Mouse (Mus musculus) liver, postnatal 0 days (tissue): ENCODE results near the gene Pafah1b2. TPM values are rescaled to one million over a fixed set of nuclear protein-coding genes. Genes with fewer than 3 reads are reported as not detected.

Experiments
- ATAC-seq: fragments of 200-750 bp; cut with Nextera tagmentation; 2 replicates; pipeline ENCODE4 v1.8.0; 2017; ENCODE audit warnings: mild to moderate bottlenecking, moderate library complexity
- DNase-seq: peaks from one replicate; pipeline ENCODE4 v3.0.0-alpha.2; 2016
- H3K27ac ChIP-seq: fragments of 300-500 bp; sonication (generic); 2 replicates; pipeline ENCODE4 v1.5.1; 2014; ENCODE audit warnings: antibody characterized with exemption, moderate library complexity, mild to moderate bottlenecking, low read depth
- H3K27me3 ChIP-seq: fragments of 300-500 bp; sonication (generic); 2 replicates; pipeline ENCODE4 v1.6.1; 2014; ENCODE audit warnings: low read length, control low read depth, mixed read lengths; ENCODE audit not compliant: insufficient read depth
- H3K36me3 ChIP-seq: fragments of 300-500 bp; sonication (generic); replicated peaks from 2 replicates; pipeline ENCODE4 v1.6.1; 2014; ENCODE audit warnings: mild to moderate bottlenecking, control low read depth, low read length, moderate library complexity, mixed read lengths; ENCODE audit not compliant: insufficient read depth
- H3K4me1 ChIP-seq: fragments of 300-500 bp; sonication (generic); 2 replicates; pipeline ENCODE4 v1.6.1; 2014; ENCODE audit warnings: antibody characterized with exemption, mild to moderate bottlenecking, control low read depth; ENCODE audit not compliant: insufficient read depth
- H3K4me2 ChIP-seq: fragments of 300-500 bp; sonication (generic); 2 replicates; pipeline ENCODE4 v1.6.1; 2014; ENCODE audit warnings: low read depth, mild to moderate bottlenecking, low read length, moderate library complexity, mixed read lengths
- H3K4me3 ChIP-seq: fragments of 300-500 bp; sonication (generic); 2 replicates; pipeline ENCODE4 v1.5.1; 2014; ENCODE audit warnings: low read depth, low read length
- H3K9ac ChIP-seq: fragments of 300-500 bp; sonication (generic); replicated peaks from 2 replicates; pipeline ENCODE4 v1.6.1; 2014; ENCODE audit warnings: mild to moderate bottlenecking, moderate library complexity
- H3K9me3 ChIP-seq: fragments of 300-500 bp; sonication (generic); 2 replicates; pipeline ENCODE4 v1.6.1; 2016; ENCODE audit warnings: mild to moderate bottlenecking, control low read depth, low read length, mixed read lengths
- CTCF ChIP-seq: sonication (generic); IDR thresholded peaks from 2 replicates; pipeline ENCODE4 v1.5.1; 2016; ENCODE audit warnings: antibody characterized with exemption, low read depth
- EP300 ChIP-seq: IDR thresholded peaks from 2 replicates; pipeline ENCODE4 v1.6.1; 2016; ENCODE audit warnings: antibody characterized with exemption, low read depth, mild to moderate bottlenecking
- WGBS: fragments of 180-500 bp; shearing (Covaris S2); extraction: QIAGEN DNeasy Blood & Tissue Kit; methylation state at CpG from one replicate; pipeline ENCODE4 v1.1.7; 2014; ENCODE audit not compliant: insufficient replicate concordance; 5-methylcytosine and 5-hydroxymethylcytosine counted together
- polyA plus RNA-seq: library from polyadenylated mRNA; unstranded; fragments of >200 nt; fragmentation: Nextera tagmentation; extraction: Ambion mirVana; gene quantifications from 2 replicates; pipeline ENCODE4 v1.2.1, GENCODE M21; 2015

The Pafah1b2 gene
- polyA plus RNA-seq, 1 experiment from 2014 or later: 42.6 TPM

DNA sequence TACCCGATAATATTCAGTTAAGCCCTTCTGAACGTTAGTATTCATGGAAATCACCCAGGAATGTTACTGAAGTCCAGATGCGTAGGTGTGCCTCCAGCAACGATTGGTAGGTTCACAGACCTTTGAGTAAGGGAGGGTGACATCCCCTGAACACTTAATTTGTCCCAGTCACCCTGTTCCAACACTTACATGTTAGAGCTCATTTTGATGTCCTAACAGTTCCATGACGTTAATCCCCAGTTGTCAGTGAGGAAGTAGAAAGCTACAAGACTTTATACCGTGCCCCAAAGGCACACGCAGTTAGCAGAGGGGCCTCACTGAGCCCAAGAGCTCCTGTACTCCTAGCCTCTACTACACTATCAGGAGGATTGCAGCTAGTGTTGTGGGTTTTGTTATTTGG is 37.0 kb upstream of the Pafah1b2 start:
- no peaks in the 10 kb centered on the region for H3K36me3 ChIP-seq
- no peak for ATAC-seq
- peaks cover 15% of the 10 kb centered on the region; the same call in 1 of the 2 replicates for H3K4me1 ChIP-seq
- H3K4me3 ChIP-seq: no peak overlapping the region
- 51% methylated on average over 7 of the region's 7 CpGs for WGBS
- no peak overlapping the region for H3K9ac ChIP-seq
- H3K27me3 ChIP-seq: no peaks in the 10 kb centered on the region
- no peak for DNase-seq
- H3K4me2 ChIP-seq: no peak overlapping the region
- no peaks in the 10 kb centered on the region for H3K9me3 ChIP-seq
- no peak overlapping the region for H3K27ac ChIP-seq
- TF ChIP-seq EP300 (no peak), CTCF (no peak)

- Histone ChIP-seq H3K4me2 (no peak overlapping the region), H3K4me1 (peaks cover 10% of the 10 kb centered on the region; the same call in 1 of the 2 replicates), H3K4me3 (no peak overlapping the region), H3K9me3 (no peaks in the 10 kb centered on the region), H3K36me3 (no peaks in the 10 kb centered on the region), H3K27me3 (no peaks in the 10 kb centered on the region), H3K27ac (no peak overlapping the region), H3K9ac (no peak overlapping the region)
- 82% methylated on average over 11 of the region's 11 CpGs for WGBS
- no peak for DNase-seq
- no peak for TF ChIP-seq CTCF
- TF ChIP-seq EP300: no peak
- no peak for ATAC-seq
These were observed 34.4 kb upstream of the Pafah1b2 start for GRCm38 (mm10) chr9:46046724-46047517.

- DNase-seq (no peak), ATAC-seq (no peak)
- Histone ChIP-seq H3K4me1 (0 out of 2 replicates have a peak, but pooled peaks cover 4% of the 10 kb centered on the region), H3K27me3 (no peaks in the 10 kb centered on the region), H3K27ac (no peak overlapping the region), H3K36me3 (no peaks in the 10 kb centered on the region), H3K4me2 (no peak overlapping the region), H3K9me3 (no peaks in the 10 kb centered on the region), H3K9ac (no peak overlapping the region), H3K4me3 (no peak overlapping the region)
- TF ChIP-seq CTCF: no peak
- WGBS: 89% methylated on average over 8 of the region's 8 CpGs
These were observed 31.1 kb upstream of the Pafah1b2 start for GRCm38 (mm10) chr9:46043626-46044025.

DNA sequence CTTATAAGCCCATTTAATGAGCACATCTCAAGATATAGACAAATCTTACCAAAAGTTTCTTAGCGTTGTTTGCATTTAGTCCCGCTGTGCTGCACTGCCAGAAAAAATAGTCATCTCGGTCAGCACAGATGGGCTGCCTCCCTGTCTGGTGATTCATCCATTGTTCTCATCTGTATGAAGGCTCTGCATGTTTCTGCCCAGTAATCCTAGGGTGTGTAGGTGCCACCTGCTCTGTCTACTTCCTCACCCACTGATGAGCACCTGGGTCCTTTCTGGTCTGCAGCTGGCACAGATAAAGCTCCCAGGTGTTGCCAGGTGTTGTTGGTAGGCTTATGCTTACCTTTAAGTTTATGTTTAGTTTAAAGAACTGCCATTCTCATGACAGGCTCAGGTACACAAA is 29.9 kb upstream of the Pafah1b2 start:
- DNase-seq (no peak), ATAC-seq (no peak)
- Histone ChIP-seq H3K27me3 (no peaks in the 10 kb centered on the region), H3K9ac (no peak overlapping the region), H3K4me3 (no peak overlapping the region), H3K4me2 (no peak overlapping the region), H3K4me1 (no peaks in the 10 kb centered on the region), H3K9me3 (no peaks in the 10 kb centered on the region), H3K27ac (no peak overlapping the region), H3K36me3 (no peaks in the 10 kb centered on the region)
- TF ChIP-seq EP300 (no peak), CTCF (no peak)
- 87% methylated on average over 3 of the region's 3 CpGs for WGBS

DNA sequence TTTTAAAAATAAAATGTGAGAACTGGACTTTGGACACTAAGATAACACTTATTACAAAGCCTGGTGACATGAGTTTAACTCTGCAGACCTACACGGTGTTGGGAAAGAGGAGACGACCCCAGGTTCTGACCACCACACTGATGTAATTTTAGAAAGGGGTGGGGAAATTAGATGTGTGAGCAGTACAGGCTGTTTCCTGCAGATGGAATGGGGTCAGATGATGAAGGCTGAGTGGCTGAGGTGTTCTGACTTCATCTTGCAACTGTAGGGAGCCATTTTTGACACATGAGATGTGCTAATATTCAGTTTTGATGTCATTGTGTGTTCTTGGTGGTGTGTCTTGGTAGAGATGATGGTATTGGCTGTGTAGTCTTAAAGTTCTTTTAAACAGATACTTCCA is 28.7 kb upstream of the Pafah1b2 start:
- Histone ChIP-seq H3K27ac (no peak overlapping the region), H3K4me1 (no peaks in the 10 kb centered on the region), H3K27me3 (no peaks in the 10 kb centered on the region), H3K36me3 (no peaks in the 10 kb centered on the region), H3K9me3 (no peaks in the 10 kb centered on the region), H3K9ac (no peak overlapping the region), H3K4me3 (no peak overlapping the region), H3K4me2 (no peak overlapping the region)
- 36% methylated on average over 2 of the region's 2 CpGs for WGBS
- no peak for DNase-seq
- ATAC-seq: no peak
- no peak for TF ChIP-seq EP300
- TF ChIP-seq CTCF: no peak

DNA sequence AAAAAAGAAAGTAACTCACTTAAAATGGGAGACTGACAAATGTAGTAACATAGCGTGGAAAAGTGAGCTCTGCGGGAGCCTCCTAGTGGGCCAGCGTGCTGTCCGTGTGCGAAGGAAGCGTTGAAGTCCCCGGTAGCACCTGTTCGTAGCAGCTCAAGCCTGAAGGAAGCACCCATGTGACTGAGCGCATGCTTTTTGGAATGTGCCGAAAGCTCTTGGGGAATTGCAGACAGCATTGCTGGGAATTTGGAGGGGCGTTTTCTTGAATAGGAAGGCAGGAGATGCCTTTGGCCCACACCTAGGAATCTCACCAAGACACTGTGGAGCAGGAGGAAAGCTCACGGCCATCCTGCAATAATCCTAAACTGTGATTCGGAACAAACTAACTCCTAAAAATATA is 26.3 kb upstream of the Pafah1b2 start:
- H3K4me1 ChIP-seq: peaks cover 1% of the 10 kb centered on the region; the same call in 1 of the 2 replicates

More for the DNA sequence above, 26.3 kb upstream of the Pafah1b2 start:
- Histone ChIP-seq H3K4me2 (no peak overlapping the region), H3K36me3 (0 out of 2 replicates have a peak, but pooled peaks cover 2% of the 10 kb centered on the region), H3K27ac (no peak overlapping the region), H3K27me3 (no peaks in the 10 kb centered on the region), H3K9ac (no peak overlapping the region), H3K4me3 (no peak overlapping the region), H3K9me3 (no peaks in the 10 kb centered on the region)
- TF ChIP-seq EP300 (no peak), CTCF (no peak)
- WGBS: 89% methylated on average over 13 of the region's 13 CpGs
- DNase-seq (no peak), ATAC-seq (no peak)
